Mouse (Mus musculus): ENCODE results near the gene Hpcal1.
A peak's percentile ranks its signal among the peaks of the same experiment; 100 is the strongest.

Hpcal1 gene

DNA sequence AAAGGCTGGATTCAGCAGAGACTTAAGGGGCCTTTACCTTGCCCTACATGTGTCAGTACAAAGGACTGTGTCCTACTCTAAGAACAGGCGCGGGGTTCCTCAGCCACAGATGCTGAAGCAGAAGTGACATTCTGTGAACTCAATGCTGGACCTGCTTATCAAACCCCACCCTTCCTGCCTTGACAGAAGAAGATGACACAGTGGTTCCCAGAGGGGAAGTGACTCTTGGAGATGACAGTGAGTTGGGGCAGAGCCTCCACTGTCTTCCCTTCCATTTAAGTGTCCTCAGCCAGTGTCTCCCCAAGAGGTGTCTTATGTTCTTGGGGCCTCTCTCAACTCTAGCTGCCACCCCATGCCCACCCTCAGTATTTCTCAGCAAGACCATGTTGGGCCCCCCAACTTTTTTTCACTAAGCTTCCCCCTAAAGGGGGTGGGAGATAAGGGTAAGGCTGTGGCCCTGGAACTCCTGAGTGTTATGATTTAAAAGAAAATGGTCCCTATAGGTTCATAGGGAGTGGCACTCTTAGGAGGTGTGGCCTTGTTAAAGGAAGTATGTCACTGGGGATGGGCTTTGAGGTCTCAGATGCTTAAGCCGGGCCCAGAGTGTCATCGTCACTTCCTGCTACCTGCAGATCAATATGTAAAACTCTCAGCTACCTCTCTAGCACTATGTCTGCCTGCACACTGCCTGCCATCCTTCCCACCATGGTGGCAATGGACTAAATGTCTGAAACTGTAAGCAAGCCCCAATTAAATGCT is 25.2 kb downstream of the Hpcal1 start:
- no peak for DNase-seq

DNA sequence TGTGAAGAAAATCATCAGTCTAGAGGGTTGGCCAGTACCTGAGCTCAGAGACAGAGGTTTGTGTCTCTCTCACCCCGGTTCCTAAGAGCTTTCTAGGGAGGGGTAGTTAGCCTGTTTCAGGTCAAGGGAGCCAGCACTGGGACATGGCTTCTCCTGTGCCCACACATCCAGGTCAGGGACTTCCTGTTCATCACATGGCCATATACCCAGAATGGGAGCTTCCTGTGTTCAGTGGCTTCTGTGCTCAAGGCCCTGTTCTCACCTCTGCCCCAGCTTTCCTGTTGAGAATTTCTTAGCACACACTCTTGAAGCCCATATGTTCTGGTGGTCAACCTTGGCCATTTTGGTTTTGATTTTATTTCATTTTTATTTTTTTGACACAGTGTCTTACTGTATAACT is 26.6 kb downstream of the Hpcal1 start:
- DNase-seq: no peak

DNA sequence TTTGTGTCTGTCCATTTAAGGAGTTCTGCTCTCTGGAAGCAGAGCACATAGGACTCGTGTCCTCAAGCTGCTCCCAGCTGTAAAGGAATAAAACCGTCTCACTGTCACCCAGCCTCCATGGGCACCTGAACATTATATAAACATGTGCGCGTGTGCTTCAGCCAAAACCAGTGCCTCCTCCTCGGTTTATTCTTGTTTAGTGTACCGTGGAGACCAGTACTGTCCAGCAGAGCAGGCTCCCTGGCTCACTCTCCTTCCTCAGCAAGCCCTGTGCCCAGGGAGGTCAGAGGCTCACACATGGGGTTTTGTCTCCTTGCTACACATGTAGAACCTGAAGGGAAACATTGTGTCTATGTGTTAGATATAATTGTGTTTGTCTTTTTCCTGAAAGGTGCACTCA is 27.5 kb downstream of the Hpcal1 start:
- DNase-seq: no peak

DNA sequence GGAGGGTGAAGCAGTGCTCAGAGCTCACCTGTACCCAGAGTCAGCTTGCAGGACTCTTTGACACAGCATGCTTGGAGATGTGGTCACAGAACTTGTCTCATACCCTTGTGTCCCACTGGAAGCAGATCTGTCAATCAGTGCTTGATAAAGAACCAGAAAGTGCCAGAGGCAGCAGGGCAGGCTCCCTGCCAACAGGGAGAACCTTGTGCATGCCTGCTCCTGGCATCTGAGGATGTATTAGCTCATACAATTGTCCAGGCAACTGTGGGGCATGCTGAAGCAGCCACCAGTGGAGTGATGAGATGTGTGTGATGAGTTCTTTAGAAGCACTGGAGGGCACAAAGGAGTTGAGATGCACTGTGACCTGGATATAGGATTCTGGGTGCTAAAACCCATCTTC is 30.4 kb downstream of the Hpcal1 start:
- DNase-seq: no peak

DNA sequence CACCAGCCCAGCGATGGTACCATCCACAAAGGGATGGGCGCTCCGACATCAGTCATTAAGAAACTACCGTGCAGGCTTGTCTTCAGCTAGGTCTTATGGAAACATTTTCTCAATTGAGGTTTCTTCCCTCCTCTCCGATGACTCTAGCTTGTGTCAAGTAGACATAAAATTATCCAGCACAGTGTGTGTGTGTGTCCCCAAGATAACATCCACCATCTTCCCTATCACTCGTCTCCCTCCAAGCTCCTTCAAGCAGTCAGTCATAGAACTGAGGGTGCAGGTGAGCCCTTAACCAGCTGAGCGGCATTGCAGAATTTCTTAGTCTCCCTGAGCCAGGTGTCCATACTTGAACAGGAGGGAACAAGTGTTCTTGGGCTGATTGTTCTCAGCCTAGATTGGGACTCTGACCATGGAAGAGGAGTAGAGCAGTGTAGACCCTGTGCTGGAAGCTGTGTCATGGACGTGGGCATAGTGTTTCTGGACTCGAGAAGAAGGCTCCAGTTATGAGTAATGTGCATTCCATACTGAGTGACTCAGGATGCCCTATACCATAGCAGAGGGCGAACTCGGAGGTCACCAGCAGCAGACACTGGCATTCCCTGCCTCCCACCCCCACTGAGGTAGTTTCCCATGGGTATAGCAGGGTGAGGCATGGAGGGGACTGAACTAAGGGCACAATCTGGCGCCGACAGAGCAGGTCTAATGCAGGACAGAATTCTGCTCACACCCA is 32.0 kb downstream of the Hpcal1 start:
- no peak for DNase-seq

GRCm38 (mm10) chr12:17723182-17723570 is 32.5 kb downstream of the Hpcal1 start:
- DNase-seq: no peak

GRCm38 (mm10) chr12:17723999-17724398 is 33.3 kb downstream of the Hpcal1 start:
- DNase-seq: no peak

- DNase-seq: no peak
Observed at GRCm38 (mm10) chr12:17724412-17725090, 33.9 kb downstream of the Hpcal1 start.

DNA sequence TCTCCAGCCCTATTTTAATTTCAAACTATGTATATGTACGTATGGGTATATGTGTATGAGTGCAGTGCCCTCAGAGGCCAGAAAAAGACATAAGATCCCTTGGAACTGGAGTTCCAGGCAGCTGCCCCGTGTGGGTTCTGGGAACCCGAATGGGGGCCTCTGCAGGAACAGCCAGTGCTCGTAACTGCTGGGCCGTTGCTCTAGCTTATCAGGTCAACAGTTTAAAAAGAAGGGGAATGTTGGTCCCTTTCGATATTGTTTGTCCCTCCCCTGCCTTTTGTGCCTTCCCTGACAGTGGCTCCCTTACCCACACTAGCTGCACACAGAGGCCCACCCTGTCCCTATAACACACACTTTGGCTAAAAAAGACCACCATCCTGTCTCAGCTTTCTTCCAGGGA is 34.9 kb downstream of the Hpcal1 start:
- DNase-seq: no peak

DNA sequence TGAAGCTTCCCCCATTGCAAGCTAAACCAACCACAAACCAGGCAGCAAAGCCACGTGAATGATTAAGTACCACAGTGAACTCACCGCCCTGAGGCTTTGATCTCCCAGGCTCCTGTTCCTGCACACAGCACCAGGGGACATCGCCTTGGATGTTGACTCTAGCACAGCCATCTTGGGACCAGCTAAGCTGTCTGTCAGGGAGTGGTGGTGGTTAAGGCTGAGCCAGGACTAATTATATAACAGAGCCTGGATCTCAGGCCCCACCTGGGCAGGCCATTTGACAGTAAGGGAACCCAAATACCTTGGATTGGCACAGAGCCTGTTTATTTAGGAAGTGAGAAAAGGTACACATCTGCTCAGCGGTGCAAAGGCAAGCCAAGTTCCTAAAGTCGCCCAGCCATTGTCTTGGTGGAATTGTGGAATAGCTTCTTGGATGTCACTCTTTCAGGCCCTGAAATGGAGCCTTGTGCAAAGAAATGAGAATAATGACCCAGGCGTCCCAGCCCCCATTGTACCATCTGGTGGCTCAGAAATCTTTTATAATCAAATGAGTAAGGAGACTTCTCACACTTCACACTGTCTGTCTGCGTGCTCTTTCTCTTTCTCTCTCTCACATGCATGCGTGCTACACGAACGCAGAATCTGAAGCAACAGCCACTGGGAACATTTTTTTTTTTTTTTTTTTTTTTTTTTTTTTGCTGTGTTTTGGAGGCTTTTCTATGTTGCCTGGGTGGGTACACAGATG is 36.1 kb downstream of the Hpcal1 start:
- no peak for DNase-seq

- peak; percentile 70 for DNase-seq
Observed at GRCm38 (mm10) chr12:17727676-17728339, 37.2 kb downstream of the Hpcal1 start.

DNA sequence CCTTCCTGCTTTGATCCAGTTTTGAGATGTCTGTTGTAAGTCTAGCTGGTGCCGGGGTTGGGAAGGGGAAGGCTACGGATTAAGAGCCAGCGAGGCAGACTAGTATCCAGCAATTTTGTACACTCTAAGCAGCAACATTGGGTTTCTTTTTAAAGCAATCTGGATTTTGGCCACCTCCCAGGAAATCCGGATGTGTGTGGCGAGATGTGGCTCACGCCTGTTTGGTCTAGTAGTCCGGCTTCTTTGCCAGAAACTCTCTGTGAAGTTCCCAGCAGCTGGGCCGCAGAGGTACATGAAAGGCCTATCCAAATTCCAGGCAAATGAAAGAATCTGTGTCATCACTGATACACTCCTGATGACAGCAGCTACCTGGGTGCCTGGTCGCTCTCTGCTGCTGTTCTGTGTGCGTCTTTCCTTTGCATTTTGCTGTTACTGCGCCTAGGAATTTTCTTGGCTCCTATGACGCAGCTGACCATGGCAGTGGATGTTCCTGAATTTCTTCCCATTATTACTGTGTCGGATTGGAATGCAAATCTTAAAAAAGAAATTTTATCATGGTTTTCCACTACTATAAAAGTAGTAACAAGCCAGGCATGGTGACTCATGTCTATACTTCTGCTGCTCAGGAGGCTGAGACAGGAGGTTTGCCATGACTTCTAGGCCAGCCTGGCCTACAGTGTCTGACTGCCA is 38.7 kb downstream of the Hpcal1 start:
- DNase-seq: peak; percentile 65

DNA sequence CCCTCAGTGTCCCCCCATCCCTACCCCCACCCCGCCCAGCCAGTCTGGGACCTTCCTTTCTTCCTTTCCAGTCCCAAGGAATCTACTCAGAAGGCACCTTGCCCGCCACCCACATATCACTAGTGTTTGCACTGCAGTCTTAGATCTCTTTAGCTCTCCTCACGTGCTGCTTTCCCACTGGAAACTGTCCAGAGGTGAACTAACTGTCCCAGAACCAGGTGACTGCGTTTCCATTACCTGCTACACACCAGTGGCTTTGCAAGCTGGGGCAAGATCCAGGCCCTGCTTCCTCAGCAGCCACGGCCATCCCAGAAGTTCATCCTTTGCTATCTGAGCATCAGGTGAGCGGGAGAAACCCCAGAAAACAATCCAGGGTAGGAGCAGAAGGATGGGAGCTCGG is 41.4 kb downstream of the Hpcal1 start:
- DNase-seq: no peak

DNA sequence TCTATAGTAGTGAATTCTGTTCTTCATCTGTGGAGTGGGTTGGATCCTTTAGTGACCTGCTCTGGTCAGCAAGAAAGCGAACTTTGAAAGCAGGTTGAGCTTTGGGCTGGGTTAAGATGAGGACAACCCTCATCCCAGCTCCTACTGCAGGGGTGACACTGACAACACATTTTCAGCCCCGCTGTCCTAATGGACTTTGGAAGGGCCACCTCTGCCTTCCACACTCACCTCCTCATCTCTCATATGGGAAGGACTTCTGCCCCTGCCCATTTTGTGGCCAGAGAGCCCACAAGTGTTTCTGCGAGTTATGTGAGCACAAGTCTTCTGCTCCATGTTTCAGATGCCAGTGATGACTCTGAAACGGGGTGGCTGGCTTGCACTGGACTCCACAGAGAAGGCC is 41.9 kb downstream of the Hpcal1 start:
- no peak for DNase-seq

DNA sequence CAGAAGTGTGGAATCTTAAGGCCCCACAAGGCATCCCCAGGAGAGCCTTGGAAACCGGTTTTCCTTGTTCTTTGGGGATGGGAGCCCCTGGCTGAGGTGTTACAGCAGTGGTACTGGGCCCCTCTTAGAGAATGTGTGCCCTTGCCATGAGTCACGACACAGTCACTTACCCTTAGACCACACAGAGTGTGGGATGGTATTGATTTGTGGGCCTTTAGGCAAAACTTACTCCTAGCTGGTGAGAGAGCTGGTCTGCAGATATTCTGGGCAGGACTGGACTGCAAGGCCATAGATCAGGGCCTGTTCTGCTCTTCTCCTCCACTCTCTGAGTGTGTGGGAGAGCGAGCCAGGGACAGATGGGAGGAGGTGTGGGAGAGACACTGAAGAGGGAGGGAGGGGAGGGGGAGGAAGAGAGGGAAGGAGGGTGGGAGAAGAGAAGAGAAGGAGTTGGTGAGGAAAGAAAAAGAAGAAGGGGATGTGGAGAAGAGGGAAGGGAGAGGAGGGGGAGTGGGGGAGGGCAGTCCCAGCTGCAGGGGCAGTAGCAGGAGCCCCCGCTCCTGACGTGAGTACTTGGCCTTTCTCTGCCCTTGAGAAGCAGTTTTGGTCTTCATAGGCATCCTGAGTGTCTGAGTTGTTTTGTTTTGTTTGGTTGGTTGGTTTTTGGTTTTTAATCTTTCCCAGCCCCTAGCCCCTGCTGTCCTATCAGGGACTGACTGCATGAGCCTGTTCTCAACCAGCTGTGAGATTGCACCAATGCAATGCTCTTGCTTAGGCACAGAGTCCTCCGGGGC is 42.7 kb downstream of the Hpcal1 start:
- no peak for DNase-seq

DNA sequence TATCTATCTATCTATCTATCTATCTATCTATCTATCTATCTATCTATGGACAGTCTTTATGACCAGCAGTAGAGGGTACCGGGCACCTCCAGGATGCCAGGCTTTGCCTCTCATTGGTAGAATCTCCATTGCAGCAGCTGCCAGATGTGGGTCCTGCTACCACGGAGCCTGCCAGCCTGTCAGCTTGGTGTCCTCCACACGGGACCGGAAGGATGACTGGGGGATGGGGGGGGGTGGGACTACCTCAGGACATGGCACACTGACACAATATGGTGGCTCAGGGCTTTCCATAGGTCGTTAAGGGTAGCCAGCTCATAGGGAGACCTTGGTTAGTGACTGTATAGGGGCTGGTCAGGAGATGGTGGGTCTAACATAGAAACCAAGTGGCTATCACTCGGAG is 45.7 kb downstream of the Hpcal1 start:
- no peak for DNase-seq

DNA sequence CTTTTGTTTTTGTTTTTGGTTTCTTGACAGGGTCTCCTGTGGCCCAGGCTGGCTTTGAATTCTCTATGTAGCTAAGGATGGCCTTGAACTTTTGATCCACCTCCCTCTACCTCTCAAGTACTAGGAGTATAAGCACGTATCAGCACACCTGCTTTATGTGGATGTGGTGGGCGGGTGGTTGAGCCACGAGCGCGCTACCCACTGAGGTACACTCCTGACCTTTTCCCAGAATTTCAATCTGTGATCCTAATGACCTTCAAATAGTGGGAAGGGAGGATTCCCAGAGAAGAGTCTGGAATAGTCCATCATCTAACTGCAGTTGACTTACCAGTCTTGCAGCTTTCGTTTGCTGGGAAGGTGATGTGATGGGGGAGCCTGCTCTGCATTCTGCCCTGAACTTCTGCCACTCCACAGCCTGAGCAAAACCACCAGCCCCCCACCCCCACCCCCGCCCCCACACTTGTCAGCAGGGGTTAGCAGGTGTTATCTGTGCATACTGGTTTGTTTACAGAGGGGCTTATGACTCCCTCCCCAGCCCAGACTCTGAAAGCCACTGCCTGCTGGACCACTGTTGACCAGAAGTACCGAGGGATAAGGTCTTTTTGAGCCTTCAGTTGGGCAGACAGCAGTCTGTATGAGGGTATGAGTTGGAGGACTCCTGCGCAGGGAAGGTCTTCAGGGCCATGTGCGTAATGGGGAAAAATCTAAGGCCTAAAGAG is 46.4 kb downstream of the Hpcal1 start:
- no peak for DNase-seq

DNA sequence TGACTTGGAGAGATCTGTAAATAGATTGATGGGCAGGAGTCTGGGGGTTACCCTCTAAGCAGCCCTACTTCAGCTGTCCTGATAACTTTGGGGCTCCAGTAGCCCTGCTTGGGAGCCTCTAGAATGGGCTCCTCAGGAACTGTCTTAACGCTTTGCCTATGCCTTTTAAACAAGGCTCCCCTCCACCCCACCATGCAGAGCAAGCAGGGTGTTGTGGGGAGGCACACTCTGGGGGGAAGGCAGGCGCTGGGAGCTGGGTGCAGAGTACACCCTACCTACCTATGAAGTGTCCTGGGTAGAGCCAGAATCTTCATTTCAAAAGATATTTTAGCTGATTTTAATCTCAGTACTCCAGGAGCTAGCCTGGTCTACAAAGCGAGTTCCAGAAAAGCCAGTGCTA is 47.2 kb downstream of the Hpcal1 start:
- no peak for DNase-seq

- DNase-seq: no peak
Observed at GRCm38 (mm10) chr12:17738473-17738872, 47.8 kb downstream of the Hpcal1 start.

GRCm38 (mm10) chr12:17740226-17740625 is 49.6 kb downstream of the Hpcal1 start:
- DNase-seq: no peak

All from kidney, postnatal 14 days (tissue).